Comparison of ENCODE assay signal across 22 mouse cellular contexts in the genomic region with DNA sequence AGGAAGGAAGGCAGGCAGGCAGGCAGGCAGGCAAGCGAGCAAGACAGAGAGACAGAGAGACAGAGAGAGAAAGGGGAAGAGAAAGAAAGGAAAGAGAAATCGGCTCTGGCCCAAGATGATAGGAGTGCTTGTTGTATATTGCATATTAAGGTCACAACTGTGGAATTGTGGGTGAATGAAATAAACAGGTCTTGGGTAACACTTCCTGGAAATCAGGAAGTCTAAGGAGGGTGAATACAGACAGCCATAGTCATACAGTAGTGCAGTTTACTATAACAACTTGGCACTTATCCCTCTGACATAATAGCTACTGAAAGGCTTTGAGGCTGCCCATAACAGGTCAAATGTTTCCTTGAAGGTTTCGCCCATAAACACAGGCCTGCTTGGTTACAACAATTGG.
"Had no signal": no experiment of that assay in that cellular context is flagged by ENCODE, and none has a peak within 500 bp of the region (broad histone marks: within the 10 kb centered on the region; RNA-seq: fewer than 3 reads in every experiment).

No protein-coding gene starts in this region.

- DNase-seq: kidney, adult 18-20 months; kidney, adult 9 months; kidney, postnatal 25 days; layer of hippocampus, postnatal 36 days; left cerebral cortex, postnatal 4 days; liver, postnatal 0 days; lung, embryonic 14.5 days; lung, postnatal 10 days; lung, postnatal 36 days; midbrain, embryonic 14.5 days; right cerebral cortex, adult 18-20 months; right cerebral cortex, postnatal 14 days; right cerebral cortex, postnatal 4 days; thymus, postnatal 25 days had no signal

- H3K9ac ChIP-seq: limb, embryonic 12.5 days; limb, embryonic 15.5 days; liver, embryonic 14.5 days; liver, postnatal 0 days; lung, embryonic 14.5 days; stomach, embryonic 15.5 days had no signal

- H3K36me3 ChIP-seq: limb, embryonic 12.5 days; stomach, embryonic 15.5 days had no signal

- H3K27ac ChIP-seq: kidney, postnatal 0 days; layer of hippocampus, adult 2 months; limb, embryonic 12.5 days; limb, embryonic 15.5 days; liver, embryonic 14.5 days; stomach, embryonic 15.5 days had no signal

- H3K27me3 ChIP-seq: limb, embryonic 12.5 days; limb, embryonic 15.5 days; stomach, embryonic 15.5 days had no signal

- H3K4me2 ChIP-seq: limb, embryonic 12.5 days; limb, embryonic 15.5 days; liver, embryonic 11.5 days; lung, embryonic 14.5 days; midbrain, embryonic 11.5 days; stomach, embryonic 15.5 days had no signal

- H3K4me3 ChIP-seq: layer of hippocampus, adult 2 months; limb, embryonic 12.5 days; limb, embryonic 15.5 days; stomach, embryonic 15.5 days had no signal

- ATAC-seq: liver, postnatal 0 days had no signal

- H3K9me3 ChIP-seq: limb, embryonic 12.5 days; limb, embryonic 15.5 days; stomach, embryonic 15.5 days had no signal
